ENCODE assay signal across 14 mouse cellular contexts in genomic region chr6:86420491-86420890, GRCm38 (mm10). TPM values are rescaled to one million over a fixed set of nuclear protein-coding genes. Genes with fewer than 3 reads are reported as not detected.
DNase-seq lines count a peak whose midpoint lies in the region; ATAC-seq and TF ChIP-seq lines count a peak whose summit lies in the region.
"Had no signal": no experiment of that assay in that cellular context is flagged by ENCODE, and none has a peak within 500 bp of the region (broad histone marks: within the 10 kb centered on the region; RNA-seq: fewer than 3 reads in every experiment).

No protein-coding gene starts in this region.

- H3K27me3 ChIP-seq in cerebellum, adult 2 months (ENCODE audit: control insufficient read depth, insufficient read depth, low read length): no peaks in the 10 kb centered on the region
- H3K27me3 ChIP-seq: limb, embryonic 13.5 days; neural tube, embryonic 12.5 days had no signal

- DNase-seq in cerebellum, adult 2 months: no peak
- DNase-seq in cerebellum, adult 18-20 months: no peak
- peak; percentile 21 for DNase-seq in lung, postnatal 10 days
- no peak for DNase-seq in lung, postnatal 36 days
- no peak for DNase-seq in cerebellum, postnatal 36 days
- DNase-seq in spleen, adult 12 weeks (ENCODE audit: low spot score): no peak
- DNase-seq: cerebellum, adult 11 months had no signal

- peak; percentile 77; the same call in 1 of the 2 replicates for ATAC-seq in neutrophil, adult 5-6 weeks (ENCODE audit: extremely low read depth, insufficient number of reproducible peaks, low FRiP score, poor library complexity, severe bottlenecking)

- TF ChIP-seq POLR2A in cerebellum, adult 2 months (IDR thresholded peaks at IDR 0.05; ENCODE audit: borderline replicate concordance, insufficient read depth, low read length): no peak
- TF ChIP-seq POLR2A in bone marrow macrophage, adult 2 months (IDR thresholded peaks at IDR 0.05; ENCODE audit: borderline replicate concordance, low read depth, low read length): no peak

- 0 out of 2 replicates have a peak, but pooled peaks have one; percentile 13 for TF ChIP-seq CTCF in cerebellum, adult 2 months (IDR thresholded peaks at IDR 0.05; ENCODE audit: borderline replicate concordance, insufficient read depth, low read depth, low read length)
- peak; percentile 38; the same call in 1 of the 2 replicates for TF ChIP-seq CTCF in bone marrow macrophage, adult 2 months (IDR thresholded peaks at IDR 0.05; ENCODE audit: low read depth, low read length)

- no peak overlapping the region for H3K27ac ChIP-seq in cerebellum, adult 2 months (ENCODE audit: insufficient read depth, low read length)
- H3K27ac ChIP-seq in bone marrow macrophage, adult 2 months (ENCODE audit: insufficient read depth, low read depth, low read length): no peak overlapping the region
- H3K27ac ChIP-seq: limb, embryonic 13.5 days; neural tube, embryonic 12.5 days had no signal

- WGBS in cerebellum, adult 2 months: 66% methylated on average over 6 of the region's 6 CpGs

- no peak overlapping the region for H3K4me3 ChIP-seq in cerebellum, adult 2 months (replicated peaks; ENCODE audit: insufficient read depth, low read depth, low read length)
- no peak overlapping the region for H3K4me3 ChIP-seq in bone marrow macrophage, adult 2 months (ENCODE audit: insufficient read depth, low read length)
- H3K4me3 ChIP-seq: limb, embryonic 13.5 days; neural tube, embryonic 12.5 days had no signal

- no peaks in the 10 kb centered on the region for H3K4me1 ChIP-seq in cerebellum, adult 2 months (ENCODE audit: control insufficient read depth, insufficient read depth, low read length)
- H3K4me1 ChIP-seq in bone marrow macrophage, adult 2 months (ENCODE audit: control insufficient read depth, insufficient read depth, low read length): 0 out of 2 replicates have a peak, but pooled peaks cover 2% of the 10 kb centered on the region
- H3K4me1 ChIP-seq: limb, embryonic 13.5 days; neural tube, embryonic 12.5 days had no signal

RNA-seq across cellular contexts. Expression of gene Gm44790, which starts 6.0 kb away (rescaled TPM):
- polyA plus RNA-seq in cerebellum, adult 2 months (2012; rRNA removed): 0.82 and 1.1 TPM in 2 replicates
- polyA plus RNA-seq in bone marrow macrophage, adult 2 months (2012; ENCODE audit: insufficient read depth, insufficient read length, missing spikeins): not detected in 2 replicates
- total RNA-seq in neutrophil, adult 5-6 weeks (2017): 1.2 TPM in 1 of 2 replicates, not detected in the other
- total RNA-seq: gastrocnemius, adult 18-20 months had no signal
- polyA plus RNA-seq: C2C12; intestine, embryonic 14.5 days; limb, embryonic 13.5 days; neural tube, embryonic 12.5 days had no signal

RNA-seq across cellular contexts. Expression of gene Tia1, which starts 16.5 kb away (rescaled TPM):
- polyA plus RNA-seq in cerebellum, adult 2 months (2012; rRNA removed): 119 and 133 TPM in 2 replicates
- polyA plus RNA-seq in bone marrow macrophage, adult 2 months (2012; ENCODE audit: insufficient read depth, insufficient read length, missing spikeins): 49.7 and 67.7 TPM in 2 replicates
- 146 and 162 TPM in 2 replicates for total RNA-seq in neutrophil, adult 5-6 weeks (2017)

RNA-seq across cellular contexts. Expression of gene C87436, which starts 17.7 kb away (rescaled TPM):
- 24.3 and 25.3 TPM in 2 replicates for polyA plus RNA-seq in cerebellum, adult 2 months (2012; rRNA removed)
- 16.6 and 20.3 TPM in 2 replicates for polyA plus RNA-seq in bone marrow macrophage, adult 2 months (2012; ENCODE audit: insufficient read depth, insufficient read length, missing spikeins)
- total RNA-seq in neutrophil, adult 5-6 weeks (2017): 46.2 and 53.4 TPM in 2 replicates

RNA-seq across cellular contexts. Expression of gene Pcyox1, which starts 23.5 kb away (rescaled TPM):
- 59.5 and 61.1 TPM in 2 replicates for polyA plus RNA-seq in cerebellum, adult 2 months (2012; rRNA removed)
- polyA plus RNA-seq in bone marrow macrophage, adult 2 months (2012; ENCODE audit: insufficient read depth, insufficient read length, missing spikeins): 98.9 and 99.9 TPM in 2 replicates
- 14.5 and 15.2 TPM in 2 replicates for total RNA-seq in neutrophil, adult 5-6 weeks (2017)

RNA-seq across cellular contexts. Expression of gene Snrpg, which starts 49.4 kb away (rescaled TPM):
- polyA plus RNA-seq in cerebellum, adult 2 months (2012; rRNA removed): 62.2 and 74.2 TPM in 2 replicates
- polyA plus RNA-seq in bone marrow macrophage, adult 2 months (2012; ENCODE audit: insufficient read depth, insufficient read length, missing spikeins): 122 and 159 TPM in 2 replicates
- total RNA-seq in neutrophil, adult 5-6 weeks (2017): 30.7 and 39.0 TPM in 2 replicates
